Mouse (Mus musculus) ES-Bruce4 (cell line): ENCODE measurements around the gene Phkb. TPM values are rescaled to one million over a fixed set of nuclear protein-coding genes. Genes with fewer than 3 reads are reported as not detected.

Experiments used
- H3K27ac ChIP-seq: 2 replicates; pipeline ENCODE4 v1.5.1; 2012; ENCODE audit warnings: low read length, inconsistent platforms; ENCODE audit not compliant: insufficient read depth
- H3K27me3 ChIP-seq: 2 replicates; pipeline ENCODE4 v1.6.1; 2012; ENCODE audit warnings: mild to moderate bottlenecking, low read length, inconsistent platforms; ENCODE audit not compliant: control insufficient read depth, poor library complexity, insufficient read depth, severe bottlenecking
- H3K36me3 ChIP-seq: 2 replicates; pipeline ENCODE4 v1.6.1; 2012; ENCODE audit warnings: inconsistent platforms, mild to moderate bottlenecking, low read length, moderate library complexity; ENCODE audit not compliant: control insufficient read depth, poor library complexity, insufficient read depth, severe bottlenecking
- H3K4me1 ChIP-seq: one replicate; pipeline ENCODE4 v1.8.1; 2011; ENCODE audit warnings: low read length; ENCODE audit not compliant: control insufficient read depth, insufficient read depth
- H3K4me3 ChIP-seq: 2 replicates; pipeline ENCODE4 v1.5.1; 2011; ENCODE audit warnings: low read depth, mild to moderate bottlenecking, low read length
- H3K9ac ChIP-seq: 2 replicates; pipeline ENCODE4 v1.6.1; 2012; ENCODE audit warnings: low read depth, mild to moderate bottlenecking, inconsistent platforms; ENCODE audit not compliant: poor library complexity, severe bottlenecking
- H3K9me3 ChIP-seq: replicated peaks from 2 replicates; pipeline ENCODE4 v1.6.1; 2012; ENCODE audit warnings: mild to moderate bottlenecking, low read length, inconsistent platforms; ENCODE audit not compliant: control insufficient read depth, poor library complexity, insufficient read depth, severe bottlenecking
- CTCF ChIP-seq: IDR thresholded peaks from one replicate; pipeline ENCODE4 v1.8.1; 2011; ENCODE audit warnings: low read depth, low read length
- EP300 ChIP-seq: IDR thresholded peaks from 2 replicates; pipeline ENCODE4 v1.6.1; 2011; ENCODE audit warnings: low read depth, low read length; ENCODE audit not compliant: insufficient read depth
- POLR2A ChIP-seq: IDR thresholded peaks from one replicate; pipeline ENCODE4 v1.8.1; 2011; ENCODE audit warnings: low read length; ENCODE audit not compliant: insufficient read depth
- polyA plus RNA-seq: library from polyadenylated mRNA; stranded (reverse); fragments of >200 nt; gene quantifications from 2 replicates; pipeline ENCODE4 v1.2.4, GENCODE M21; 2011; ENCODE audit warnings: low read depth; ENCODE audit not compliant: missing spikeins, insufficient read depth, insufficient read length

Phkb gene
- polyA plus RNA-seq, 1 experiment, result 24.7 TPM

GRCm38 (mm10) chr8:85871660-85872059 is 30.9 kb downstream of the Phkb start:
- H3K4me3 ChIP-seq, result no peak overlapping the region
- H3K36me3 ChIP-seq, result no peaks in the 10 kb centered on the region
- H3K27me3 ChIP-seq, result no peaks in the 10 kb centered on the region
- H3K27ac ChIP-seq, result no peak overlapping the region
- no peak overlapping the region for H3K9ac ChIP-seq
- no peaks in the 10 kb centered on the region for H3K9me3 ChIP-seq
- no peak for TF ChIP-seq EP300
- TF ChIP-seq POLR2A, result no peak
- TF ChIP-seq CTCF, result no peak
- no peaks in the 10 kb centered on the region for H3K4me1 ChIP-seq

GRCm38 (mm10) chr8:85877976-85878375 is 37.2 kb downstream of the Phkb start:
- Histone ChIP-seq H3K27ac (no peak overlapping the region), H3K4me3 (no peak overlapping the region), H3K27me3 (no peaks in the 10 kb centered on the region), H3K9me3 (no peaks in the 10 kb centered on the region), H3K4me1 (no peaks in the 10 kb centered on the region), H3K36me3 (peaks cover 5% of the 10 kb centered on the region; the same call in 1 of the 2 replicates), H3K9ac (no peak overlapping the region)
- TF ChIP-seq CTCF, result no peak
- TF ChIP-seq EP300, result no peak
- no peak for TF ChIP-seq POLR2A

- Histone ChIP-seq H3K9me3 (no peaks in the 10 kb centered on the region), H3K4me1 (no peaks in the 10 kb centered on the region), H3K36me3 (peaks cover 5% of the 10 kb centered on the region; the same call in 1 of the 2 replicates), H3K4me3 (no peak overlapping the region), H3K27ac (no peak overlapping the region), H3K9ac (no peak overlapping the region), H3K27me3 (no peaks in the 10 kb centered on the region)
- no peak for TF ChIP-seq CTCF
- no peak for TF ChIP-seq POLR2A
- no peak for TF ChIP-seq EP300
These were observed 38.9 kb downstream of the Phkb start for GRCm38 (mm10) chr8:85879624-85880023.

GRCm38 (mm10) chr8:85884811-85885210 is 44.1 kb downstream of the Phkb start:
- Histone ChIP-seq H3K9me3 (peaks cover 6% of the 10 kb centered on the region), H3K4me1 (no peaks in the 10 kb centered on the region), H3K4me3 (no peak overlapping the region), H3K9ac (no peak overlapping the region), H3K27me3 (no peaks in the 10 kb centered on the region), H3K36me3 (peaks cover 2% of the 10 kb centered on the region; the same call in 1 of the 2 replicates), H3K27ac (no peak overlapping the region)
- TF ChIP-seq CTCF (no peak), POLR2A (no peak), EP300 (no peak)

GRCm38 (mm10) chr8:85897636-85898035 is 56.9 kb downstream of the Phkb start:
- Histone ChIP-seq H3K27ac (no peak overlapping the region), H3K9me3 (peaks cover 3% of the 10 kb centered on the region; the same call in 1 of the 2 replicates), H3K36me3 (0 out of 2 replicates have a peak, but pooled peaks cover 2% of the 10 kb centered on the region), H3K4me3 (no peak overlapping the region), H3K27me3 (no peaks in the 10 kb centered on the region), H3K9ac (no peak overlapping the region), H3K4me1 (peaks cover 2% of the 10 kb centered on the region)
- TF ChIP-seq EP300 (no peak), CTCF (no peak), POLR2A (no peak)

GRCm38 (mm10) chr8:85924991-85925390 is 84.2 kb downstream of the Phkb start:
- H3K27ac ChIP-seq, result no peak overlapping the region
- H3K4me1 ChIP-seq, result no peaks in the 10 kb centered on the region
- no peak for TF ChIP-seq CTCF
- H3K9me3 ChIP-seq, result no peaks in the 10 kb centered on the region
- no peaks in the 10 kb centered on the region for H3K36me3 ChIP-seq
- no peak overlapping the region for H3K4me3 ChIP-seq
- no peak overlapping the region for H3K9ac ChIP-seq
- H3K27me3 ChIP-seq, result no peaks in the 10 kb centered on the region
